Mouse (Mus musculus): Measurements from ENCODE around the gene Mrgpre. TPM values are rescaled to one million over a fixed set of nuclear protein-coding genes. Genes with fewer than 3 reads are reported as not detected.

The Mrgpre gene
- 1.5 and 2.3 TPM in 2 replicates for polyA plus RNA-seq (2014; fragmentation: Nextera tagmentation; extraction: Ambion mirVana)

DNA sequence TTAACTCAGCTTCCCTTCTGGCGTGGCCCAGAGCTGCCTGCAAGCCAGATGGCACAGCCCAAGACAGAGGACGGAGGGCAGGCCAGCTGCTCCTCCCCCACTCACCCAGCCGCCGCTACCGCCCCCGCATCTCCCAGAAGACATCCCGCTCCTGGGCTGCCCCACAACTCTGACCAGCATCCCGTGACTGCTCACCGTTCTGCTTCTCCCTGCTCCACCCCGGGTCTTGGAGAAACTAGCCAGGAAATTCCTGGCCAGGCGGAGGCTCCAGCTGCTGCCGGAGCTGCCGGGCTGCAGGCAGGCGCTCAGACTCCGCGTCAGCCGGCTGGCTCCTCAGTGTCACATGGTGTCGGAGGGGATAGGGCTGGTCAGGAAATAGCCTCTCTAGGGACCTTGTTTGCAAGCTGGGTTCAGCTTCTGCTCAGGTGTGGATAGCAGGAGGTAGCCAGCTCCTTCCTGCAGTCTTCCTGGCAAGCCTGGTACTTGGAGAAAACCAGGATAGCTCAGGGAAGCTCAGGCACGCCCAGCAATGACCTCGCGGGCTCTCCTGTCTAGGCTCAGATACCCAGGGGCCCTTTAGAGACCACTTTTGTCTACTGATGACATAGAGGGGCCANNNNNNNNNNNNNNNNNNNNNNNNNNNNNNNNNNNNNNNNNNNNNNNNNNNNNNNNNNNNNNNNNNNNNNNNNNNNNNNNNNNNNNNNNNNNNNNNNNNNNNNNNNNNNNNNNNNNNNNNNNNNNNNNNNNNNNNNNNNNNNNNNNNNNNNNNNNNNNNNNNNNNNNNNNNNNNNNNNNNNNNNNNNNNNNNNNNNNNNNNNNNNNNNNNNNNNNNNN, at the start of gene Mrgpre:
Mrgpre (minus strand) TSS at position 505 of the 834 bp plus-strand sequence.
- Histone ChIP-seq H3K36me3 (ENCODE audit: control insufficient read depth, insufficient read depth, low read length) (no peaks in the 10 kb centered on the region), H3K4me3 (ENCODE audit: control insufficient read depth in 1 of 2, insufficient read depth in 1 of 2, low read depth in 1 of 2, low read length in 2 of 2) (peak within 1 kb of the TSS; percentile 33 to 53), H3K4me2 (ENCODE audit: low read length) (peak within 1 kb of the TSS; percentile 59), H3K4me1 (ENCODE audit: control insufficient read depth in 2 of 2, insufficient read depth in 2 of 2, low read length in 2 of 2) (peaks cover 18 to 22% of the 10 kb centered on the region in 2 experiments; a peak in 3 of 4 replicates), H3K9ac (ENCODE audit: low read length) (peak within 1 kb of the TSS; percentile 16), H3K27me3 (ENCODE audit: control insufficient read depth, insufficient read depth, low read length) (no peaks in the 10 kb centered on the region), H3K9me3 (ENCODE audit: control insufficient read depth, low read length) (no peaks in the 10 kb centered on the region), H3K27ac (replicated peaks in 1 of 2; ENCODE audit: control insufficient read depth in 1 of 2, insufficient read depth in 1 of 2, low read depth in 2 of 2, low read length in 2 of 2) (peak within 1 kb of the TSS; percentile 59 to 61)
- 2% methylated on average over 21 of the region's 21 CpGs for WGBS
- peak; percentile 83 for ATAC-seq (ENCODE audit: insufficient number of reproducible peaks, insufficient read depth, low FRiP score, low read depth)

DNA sequence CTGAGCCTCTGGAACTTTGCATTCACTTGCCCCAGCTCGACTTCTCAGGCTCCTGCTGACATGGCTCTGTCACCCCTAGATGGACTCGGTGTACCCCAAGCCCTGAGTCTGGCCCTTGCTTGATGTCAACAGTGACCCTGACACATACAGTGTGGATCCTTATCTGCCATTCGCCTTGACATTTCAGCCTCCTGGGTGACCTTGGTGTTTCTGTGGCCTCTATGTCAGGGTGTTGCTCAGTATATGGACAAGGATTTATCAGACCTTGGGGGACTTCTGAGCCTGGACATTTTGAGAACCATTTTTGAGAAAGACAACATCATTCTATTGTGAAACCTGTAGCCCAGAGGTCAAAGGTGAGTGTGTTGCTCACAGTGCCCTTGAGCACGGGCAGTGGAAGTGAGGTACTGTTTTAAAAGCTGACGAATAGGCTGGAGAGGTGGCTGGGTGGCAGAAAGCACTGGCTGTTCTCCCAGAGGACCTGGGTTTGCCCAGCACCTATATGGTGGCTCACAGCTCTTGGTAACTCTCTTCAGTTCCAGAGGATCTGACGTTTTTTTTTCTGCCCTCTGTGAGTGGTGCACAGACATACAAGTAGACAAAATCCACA, 49.4 kb upstream of the Mrgpre start:
- 67% methylated on average over 6 of the region's 6 CpGs for WGBS
- H3K4me3 ChIP-seq (ENCODE audit: control insufficient read depth in 1 of 2, insufficient read depth in 1 of 2, low read depth in 1 of 2, low read length in 2 of 2): no peak overlapping the region
- H3K27me3 ChIP-seq (ENCODE audit: control insufficient read depth, insufficient read depth, low read length): no peaks in the 10 kb centered on the region
- H3K4me1 ChIP-seq (ENCODE audit: control insufficient read depth in 2 of 2, insufficient read depth in 2 of 2, low read length in 2 of 2): peaks cover 2 to 14% of the 10 kb centered on the region in 2 experiments
- peaks cover 24% of the 10 kb centered on the region for H3K36me3 ChIP-seq (ENCODE audit: control insufficient read depth, insufficient read depth, low read length)
- no peak overlapping the region for H3K9ac ChIP-seq (ENCODE audit: low read length)
- ATAC-seq (ENCODE audit: insufficient number of reproducible peaks, insufficient read depth, low FRiP score, low read depth): no peak
- no peaks in the 10 kb centered on the region for H3K9me3 ChIP-seq (ENCODE audit: control insufficient read depth, low read length)
- no peak overlapping the region for H3K4me2 ChIP-seq (ENCODE audit: low read length)
- no peak overlapping the region for H3K27ac ChIP-seq (replicated peaks in 1 of 2; ENCODE audit: control insufficient read depth in 1 of 2, insufficient read depth in 1 of 2, low read depth in 2 of 2, low read length in 2 of 2)

DNA sequence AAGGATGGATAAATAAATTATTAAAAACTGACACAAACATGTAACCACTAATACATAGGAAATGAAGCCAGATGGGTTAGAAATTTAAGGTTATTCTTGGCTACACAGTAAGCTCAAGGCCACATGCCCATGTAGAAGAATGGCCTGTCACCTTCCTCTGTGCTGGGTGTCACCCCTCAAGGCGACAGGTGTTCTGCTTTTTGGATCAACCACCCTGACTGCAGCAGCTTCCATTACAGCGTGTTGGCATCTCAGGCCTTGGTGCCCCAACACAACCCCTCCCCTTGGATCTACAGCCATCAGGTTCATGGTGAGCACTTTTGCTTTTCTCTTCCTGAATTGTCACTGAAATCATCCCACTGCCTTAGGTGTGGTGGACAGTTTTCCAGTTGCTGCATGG, 48.3 kb upstream of the Mrgpre start:
- Histone ChIP-seq H3K9ac (ENCODE audit: low read length) (no peak overlapping the region), H3K27me3 (ENCODE audit: control insufficient read depth, insufficient read depth, low read length) (no peaks in the 10 kb centered on the region), H3K4me2 (ENCODE audit: low read length) (no peak overlapping the region), H3K36me3 (ENCODE audit: control insufficient read depth, insufficient read depth, low read length) (peaks cover 14% of the 10 kb centered on the region; the same call in 1 of the 2 replicates), H3K4me3 (ENCODE audit: control insufficient read depth in 1 of 2, insufficient read depth in 1 of 2, low read depth in 1 of 2, low read length in 2 of 2) (no peak overlapping the region), H3K9me3 (ENCODE audit: control insufficient read depth, low read length) (no peaks in the 10 kb centered on the region), H3K4me1 (ENCODE audit: control insufficient read depth in 2 of 2, insufficient read depth in 2 of 2, low read length in 2 of 2) (peaks cover 2 to 14% of the 10 kb centered on the region in 2 experiments), H3K27ac (replicated peaks in 1 of 2; ENCODE audit: control insufficient read depth in 1 of 2, insufficient read depth in 1 of 2, low read depth in 2 of 2, low read length in 2 of 2) (no peak overlapping the region)
- ATAC-seq (ENCODE audit: insufficient number of reproducible peaks, insufficient read depth, low FRiP score, low read depth): no peak
- 84% methylated on average over 2 of the region's 2 CpGs for WGBS

GRCm38 (mm10) chr7:143832196-143832595, 47.9 kb upstream of the Mrgpre start:
- H3K27ac ChIP-seq (replicated peaks in 1 of 2; ENCODE audit: control insufficient read depth in 1 of 2, insufficient read depth in 1 of 2, low read depth in 2 of 2, low read length in 2 of 2): no peak overlapping the region
- no peaks in the 10 kb centered on the region for H3K27me3 ChIP-seq (ENCODE audit: control insufficient read depth, insufficient read depth, low read length)
- ATAC-seq (ENCODE audit: insufficient number of reproducible peaks, insufficient read depth, low FRiP score, low read depth): no peak
- H3K4me1 ChIP-seq (ENCODE audit: control insufficient read depth in 2 of 2, insufficient read depth in 2 of 2, low read length in 2 of 2): peaks cover 2 to 14% of the 10 kb centered on the region in 2 experiments
- no peak overlapping the region for H3K9ac ChIP-seq (ENCODE audit: low read length)
- no peak overlapping the region for H3K4me2 ChIP-seq (ENCODE audit: low read length)
- peaks cover 10% of the 10 kb centered on the region; the same call in 1 of the 2 replicates for H3K36me3 ChIP-seq (ENCODE audit: control insufficient read depth, insufficient read depth, low read length)
- WGBS: 88% methylated on average over 8 of the region's 8 CpGs
- no peaks in the 10 kb centered on the region for H3K9me3 ChIP-seq (ENCODE audit: control insufficient read depth, low read length)
- no peak overlapping the region for H3K4me3 ChIP-seq (ENCODE audit: control insufficient read depth in 1 of 2, insufficient read depth in 1 of 2, low read depth in 1 of 2, low read length in 2 of 2)

GRCm38 (mm10) chr7:143830399-143830798, 46.1 kb upstream of the Mrgpre start:
- ATAC-seq (ENCODE audit: insufficient number of reproducible peaks, insufficient read depth, low FRiP score, low read depth): no peak
- peak overlapping the region; percentile 56 to 66 for H3K4me3 ChIP-seq (ENCODE audit: control insufficient read depth in 1 of 2, insufficient read depth in 1 of 2, low read depth in 1 of 2, low read length in 2 of 2)
- WGBS: 12% methylated on average over 6 of the region's 6 CpGs
- no peaks in the 10 kb centered on the region for H3K9me3 ChIP-seq (ENCODE audit: control insufficient read depth, low read length)
- H3K9ac ChIP-seq (ENCODE audit: low read length): peak overlapping the region; percentile 78
- 0 out of 4 replicates have a peak overlapping the region, but pooled peaks of 1 of the 2 experiments have one; percentile 30 for H3K27ac ChIP-seq (replicated peaks in 1 of 2; ENCODE audit: control insufficient read depth in 1 of 2, insufficient read depth in 1 of 2, low read depth in 2 of 2, low read length in 2 of 2)
- H3K27me3 ChIP-seq (ENCODE audit: control insufficient read depth, insufficient read depth, low read length): no peaks in the 10 kb centered on the region
- H3K4me1 ChIP-seq (ENCODE audit: control insufficient read depth in 2 of 2, insufficient read depth in 2 of 2, low read length in 2 of 2): peaks cover 2 to 8% of the 10 kb centered on the region in 2 experiments
- H3K36me3 ChIP-seq (ENCODE audit: control insufficient read depth, insufficient read depth, low read length): 0 out of 2 replicates have a peak, but pooled peaks cover 4% of the 10 kb centered on the region
- peak overlapping the region; percentile 85 for H3K4me2 ChIP-seq (ENCODE audit: low read length)

DNA sequence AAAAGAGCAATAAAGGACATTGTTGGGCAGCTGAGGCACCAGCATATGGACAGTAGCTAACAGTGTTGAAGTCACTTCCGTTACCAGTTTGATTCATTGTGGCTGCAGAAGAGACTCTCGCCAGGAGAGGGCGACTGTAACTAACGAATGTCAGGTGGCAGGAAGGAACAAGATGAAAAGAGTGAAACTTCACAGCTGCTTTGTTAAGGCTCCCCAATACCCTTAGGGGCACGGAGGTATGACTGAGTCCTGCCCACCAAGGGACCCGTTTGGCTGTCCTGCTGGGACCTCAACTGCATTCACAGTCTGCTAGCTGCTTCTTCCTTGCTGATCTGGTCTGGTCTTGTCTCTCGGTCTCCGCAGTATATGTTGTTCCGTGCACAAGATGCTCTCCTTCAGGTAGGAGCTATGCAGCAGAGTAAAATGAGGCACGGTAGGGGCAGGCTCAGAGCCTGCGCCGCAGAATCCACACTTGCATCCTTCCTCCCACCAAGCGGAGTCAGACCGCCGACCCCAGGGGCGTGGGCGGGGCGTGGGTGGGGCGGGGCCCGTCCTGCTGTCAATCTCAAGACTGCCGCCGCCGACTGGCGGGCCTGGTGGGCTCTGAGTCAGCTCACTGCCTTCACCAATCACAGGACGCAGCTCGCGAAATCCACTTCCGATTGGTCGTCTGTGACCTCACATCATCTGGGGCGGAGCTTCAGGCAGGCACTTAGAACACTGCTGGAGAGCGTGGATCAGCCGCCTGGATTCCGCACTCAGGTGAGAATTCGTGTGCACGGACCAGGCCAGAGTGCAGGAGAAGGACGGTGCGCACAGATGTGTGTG, 45.4 kb upstream of the Mrgpre start:
- peak; percentile 95 for ATAC-seq (ENCODE audit: insufficient number of reproducible peaks, insufficient read depth, low FRiP score, low read depth)
- H3K27me3 ChIP-seq (ENCODE audit: control insufficient read depth, insufficient read depth, low read length): no peaks in the 10 kb centered on the region
- H3K27ac ChIP-seq (replicated peaks in 1 of 2; ENCODE audit: control insufficient read depth in 1 of 2, insufficient read depth in 1 of 2, low read depth in 2 of 2, low read length in 2 of 2): peak overlapping the region; percentile 88 to 94
- no peaks in the 10 kb centered on the region for H3K9me3 ChIP-seq (ENCODE audit: control insufficient read depth, low read length)
- peak overlapping the region; percentile 80 for H3K9ac ChIP-seq (ENCODE audit: low read length)
- under 1% methylated on average over 37 of the region's 37 CpGs for WGBS
- H3K4me3 ChIP-seq (ENCODE audit: control insufficient read depth in 1 of 2, insufficient read depth in 1 of 2, low read depth in 1 of 2, low read length in 2 of 2): peak overlapping the region; percentile 66 to 92
- 0 out of 2 replicates have a peak, but pooled peaks cover 4% of the 10 kb centered on the region for H3K36me3 ChIP-seq (ENCODE audit: control insufficient read depth, insufficient read depth, low read length)
- H3K4me2 ChIP-seq (ENCODE audit: low read length): peak overlapping the region; percentile 85
- peaks cover 2 to 8% of the 10 kb centered on the region in 2 experiments for H3K4me1 ChIP-seq (ENCODE audit: control insufficient read depth in 2 of 2, insufficient read depth in 2 of 2, low read length in 2 of 2)

- Histone ChIP-seq H3K36me3 (ENCODE audit: control insufficient read depth, insufficient read depth, low read length) (no peaks in the 10 kb centered on the region), H3K9me3 (ENCODE audit: control insufficient read depth, low read length) (no peaks in the 10 kb centered on the region), H3K4me2 (ENCODE audit: low read length) (no peak overlapping the region), H3K4me3 (ENCODE audit: control insufficient read depth in 1 of 2, insufficient read depth in 1 of 2, low read depth in 1 of 2, low read length in 2 of 2) (no peak overlapping the region), H3K4me1 (ENCODE audit: control insufficient read depth in 2 of 2, insufficient read depth in 2 of 2, low read length in 2 of 2) (peaks cover 9 to 15% of the 10 kb centered on the region in 2 experiments), H3K9ac (ENCODE audit: low read length) (no peak overlapping the region), H3K27me3 (ENCODE audit: control insufficient read depth, insufficient read depth, low read length) (no peaks in the 10 kb centered on the region), H3K27ac (replicated peaks in 1 of 2; ENCODE audit: control insufficient read depth in 1 of 2, insufficient read depth in 1 of 2, low read depth in 2 of 2, low read length in 2 of 2) (no peak overlapping the region)
- WGBS: 82% methylated on average over 2 of the region's 2 CpGs
- ATAC-seq (ENCODE audit: insufficient number of reproducible peaks, insufficient read depth, low FRiP score, low read depth): no peak
These were observed 42.7 kb upstream of the Mrgpre start for GRCm38 (mm10) chr7:143826985-143827384.

Measured in heart, embryonic 14.5 days (tissue).